In genomic region chr13:21326657-21327211, GRCm38 (mm10) we compare ENCODE assay signal across 8 mouse cellular contexts. TPM values are rescaled to one million over a fixed set of nuclear protein-coding genes. Genes with fewer than 3 reads are reported as not detected.
DNase-seq lines count a peak whose midpoint lies in the region; ATAC-seq lines count a peak whose summit lies in the region.

No protein-coding gene starts in this region.

- no peaks in the 10 kb centered on the region for H3K27me3 ChIP-seq in lung, embryonic 16.5 days (ENCODE audit: control insufficient read depth, insufficient read depth, low read depth, low read length)

- H3K9me3 ChIP-seq in lung, embryonic 16.5 days (ENCODE audit: control insufficient read depth, low read length) = no peaks in the 10 kb centered on the region

- H3K4me2 ChIP-seq in lung, embryonic 16.5 days (ENCODE audit: low read depth, low read length) = peak overlapping the region; percentile 60

- H3K9ac ChIP-seq in lung, embryonic 16.5 days (ENCODE audit: low read length) = peak overlapping the region; percentile 48

- under 1% methylated on average over 24 of the region's 24 CpGs for WGBS in lung, embryonic 16.5 days

- H3K36me3 ChIP-seq in lung, embryonic 16.5 days (ENCODE audit: control insufficient read depth, insufficient read depth, low read length) = no peaks in the 10 kb centered on the region

- peak overlapping the region; percentile 45 for H3K4me3 ChIP-seq in lung, embryonic 16.5 days (ENCODE audit: low read length)

- peak; percentile 14 to 64; a peak in 2 of 4 replicates for ATAC-seq in hematopoietic stem cell, adult 5-6 weeks (replicated peaks in 1 of 2; ENCODE audit: insufficient read depth in 1 of 2, low FRiP score in 2 of 2, low TSS enrichment in 1 of 2, low read depth in 1 of 2, poor library complexity in 2 of 2, severe bottlenecking in 2 of 2)
- peak; percentile 75; the same call in 1 of the 2 replicates for ATAC-seq in lung, embryonic 16.5 days (ENCODE audit: low read depth)

- peaks cover 3% of the 10 kb centered on the region for H3K4me1 ChIP-seq in lung, embryonic 16.5 days (replicated peaks; ENCODE audit: control insufficient read depth, insufficient read depth, low read length)

- DNase-seq in MEL-GATA-1-ER (ENCODE audit: extremely low read depth, low read depth) = peak; percentile 53
- DNase-seq in cerebellum, adult 18-20 months = peak; percentile 83 to 87
- peak; percentile 90 for DNase-seq in forelimb bud, embryonic 11.5 days (ENCODE audit: low read depth, low spot score)
- DNase-seq in layer of hippocampus, adult 9-10 months (ENCODE audit: low spot score) = peak; percentile 59
- DNase-seq in retina, embryonic 14.5 days (ENCODE audit: low spot score) = peak; percentile 94
- peak; percentile 67 for DNase-seq in thymus, postnatal 4 days

- H3K27ac ChIP-seq in lung, embryonic 16.5 days (ENCODE audit: low read length) = no peak overlapping the region

RNA-seq across cellular contexts. Expression of gene Gpx6, which starts 14.8 kb away (rescaled TPM):
- total RNA-seq in hematopoietic stem cell, adult 5-6 weeks (2017) = not detected in 2 replicates
- not detected in 2 replicates for polyA plus RNA-seq in lung, embryonic 16.5 days (2015; fragmentation: Nextera tagmentation; extraction: Ambion mirVana)

RNA-seq across cellular contexts. Expression of gene Olfr1367, which starts 20.0 kb away (rescaled TPM):
- total RNA-seq in hematopoietic stem cell, adult 5-6 weeks (2017) = not detected in 2 replicates
- not detected in 2 replicates for polyA plus RNA-seq in lung, embryonic 16.5 days (2015; fragmentation: Nextera tagmentation; extraction: Ambion mirVana)

RNA-seq across cellular contexts. Expression of gene Gpx5, which starts 34.2 kb away (rescaled TPM):
- total RNA-seq in hematopoietic stem cell, adult 5-6 weeks (2017) = not detected in 2 replicates
- not detected in 2 replicates for polyA plus RNA-seq in lung, embryonic 16.5 days (2015; fragmentation: Nextera tagmentation; extraction: Ambion mirVana)

RNA-seq across cellular contexts. Expression of gene Zscan12, which starts 35.9 kb away (rescaled TPM):
- total RNA-seq in hematopoietic stem cell, adult 5-6 weeks (2017) = 10.2 and 12.5 TPM in 2 replicates
- 11.5 and 11.7 TPM in 2 replicates for polyA plus RNA-seq in lung, embryonic 16.5 days (2015; fragmentation: Nextera tagmentation; extraction: Ambion mirVana)
